Mouse (Mus musculus): ENCODE measurements around the gene Bend6.

The Bend6 gene

DNA sequence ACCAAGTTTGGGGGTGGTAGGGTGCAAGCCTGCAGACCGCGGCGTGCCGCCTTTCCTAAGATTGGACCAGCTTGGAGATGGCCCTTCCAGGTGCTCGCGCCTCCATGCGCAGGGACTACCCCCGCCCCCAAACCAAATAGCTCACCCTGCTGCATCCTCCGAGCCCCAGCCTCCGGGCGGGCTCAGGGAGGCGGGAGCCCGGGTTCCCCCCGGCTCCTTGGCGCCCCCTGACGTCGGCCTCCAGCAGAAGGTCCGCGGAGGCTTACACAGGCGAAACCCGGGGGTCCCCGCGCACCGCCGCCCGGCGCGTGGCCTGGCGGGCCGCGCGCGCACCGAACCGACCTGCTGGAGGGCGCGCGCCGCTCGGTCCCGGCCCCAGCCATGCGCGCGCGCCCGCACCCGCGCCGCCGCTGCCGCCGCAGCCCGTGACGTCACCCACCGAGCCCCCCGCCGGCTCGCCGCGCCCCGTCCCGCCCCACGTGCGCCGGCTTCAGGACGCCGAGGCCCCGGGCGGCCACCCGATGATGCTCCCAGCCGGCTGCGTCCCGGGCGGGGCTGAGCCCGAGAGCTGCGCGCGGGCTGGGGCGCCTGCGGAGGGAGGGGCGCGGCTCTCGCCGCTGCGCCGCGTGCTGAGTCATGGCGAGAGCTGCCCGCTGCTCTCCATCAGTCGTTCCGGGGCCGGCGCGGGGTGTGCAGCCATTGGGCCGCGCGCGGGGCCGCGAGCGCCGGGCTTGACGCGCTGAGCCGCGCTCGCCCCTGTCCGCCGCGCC, at the start of gene Bend6:
TSS of gene Bend6 (minus strand) at position 396 of the 770 bp plus-strand sequence.
- DNase-seq (ENCODE audit: low spot score in 2 of 2), result peak; percentile 58 to 67

DNA sequence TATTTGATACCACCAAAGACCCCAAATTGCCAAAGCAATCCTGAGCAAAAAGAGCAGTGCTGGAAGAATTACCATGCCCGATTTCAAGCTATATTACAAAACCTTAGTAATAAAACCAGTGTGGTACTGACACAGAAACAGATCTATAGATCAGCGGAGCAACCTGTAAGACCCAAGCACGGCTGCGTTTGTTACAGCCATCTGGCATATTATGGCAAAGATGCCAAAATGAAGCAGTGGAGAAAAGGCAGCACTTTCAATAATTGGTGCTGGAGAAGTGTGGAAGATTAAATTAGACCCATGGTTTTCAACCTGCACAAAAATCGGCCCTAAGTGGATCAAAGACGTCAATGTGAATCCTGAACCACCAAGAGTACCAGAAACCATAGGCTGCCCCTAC, 48.0 kb upstream of the Bend6 start:
- no peak for DNase-seq (ENCODE audit: low spot score in 2 of 2)

DNA sequence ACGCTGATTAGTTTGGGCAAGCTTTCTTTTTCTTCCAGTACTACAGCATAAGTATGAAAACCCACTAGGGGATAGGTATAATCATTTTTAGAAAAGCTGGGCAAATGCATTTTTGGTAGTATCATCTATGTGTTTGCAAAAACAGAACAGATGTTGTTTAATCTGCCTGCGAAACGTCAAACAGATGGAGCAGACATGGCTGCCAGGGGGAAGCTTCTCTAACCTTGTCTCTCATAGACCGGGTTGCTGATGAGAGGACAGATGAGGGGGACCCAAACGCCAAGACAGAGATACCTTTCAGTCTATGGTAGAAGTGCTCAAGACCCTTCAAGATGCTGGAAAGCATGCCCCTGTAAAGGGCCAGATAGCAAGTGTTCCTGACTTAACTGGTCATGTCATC, 40.9 kb upstream of the Bend6 start:
- no peak for DNase-seq (ENCODE audit: low spot score in 2 of 2)

DNA sequence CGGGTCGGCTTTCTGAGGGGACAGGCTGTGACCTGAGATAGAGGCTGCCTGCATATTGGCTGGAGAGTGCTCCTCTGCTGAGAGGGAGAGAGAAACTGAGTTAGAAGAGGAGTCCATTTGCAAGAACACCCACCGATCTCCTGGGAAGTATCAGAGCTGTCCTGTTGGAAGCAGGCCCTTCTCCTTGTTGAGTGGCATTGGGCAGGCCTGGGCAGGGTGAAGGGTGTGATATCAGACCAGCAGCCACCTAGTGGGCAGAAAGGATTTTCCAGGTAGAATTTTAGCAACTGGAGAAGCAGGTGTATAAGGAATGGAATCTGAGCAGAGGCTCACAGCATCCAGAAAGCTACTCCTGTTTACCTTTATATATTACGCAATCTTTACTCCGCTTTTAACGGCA, 40.2 kb upstream of the Bend6 start:
- DNase-seq (ENCODE audit: low spot score in 2 of 2), result no peak

DNA sequence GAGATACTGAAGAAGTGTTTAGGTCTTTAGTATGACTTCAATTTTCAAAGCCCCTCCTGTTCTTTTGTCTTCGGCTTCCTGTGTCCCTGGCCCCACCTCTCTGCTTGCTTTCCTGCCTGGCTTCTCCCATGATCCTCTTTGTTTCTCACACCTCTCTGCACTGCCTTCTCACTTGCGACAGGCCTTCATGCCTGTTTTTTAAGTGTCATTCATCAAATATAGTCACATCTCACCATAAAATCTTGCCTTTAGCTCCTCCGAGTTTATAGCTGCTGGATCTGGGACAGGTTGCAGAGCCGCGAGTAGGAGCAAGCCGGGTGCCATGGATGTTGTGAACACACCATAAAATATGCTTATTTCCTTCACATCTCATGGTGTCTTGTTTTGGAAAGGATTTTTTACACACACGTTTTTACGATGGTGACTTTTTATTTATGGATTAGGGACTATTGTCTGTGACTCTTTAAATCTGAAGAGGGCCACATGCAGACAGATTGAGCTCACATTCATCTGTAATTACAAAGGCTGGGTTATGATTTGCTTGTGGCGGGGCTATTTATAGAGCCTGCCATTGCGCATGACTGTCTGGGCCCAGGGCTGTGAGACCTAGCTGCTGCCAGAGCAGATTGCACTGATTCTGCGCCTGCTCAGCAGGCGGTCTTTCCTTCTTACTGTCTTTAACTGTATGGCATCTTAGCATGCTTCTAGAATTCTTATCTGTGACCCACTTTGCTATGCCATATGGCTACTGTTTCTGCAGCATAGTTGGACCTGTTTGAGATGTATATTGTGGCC, 39.2 kb upstream of the Bend6 start:
- DNase-seq (ENCODE audit: low spot score in 2 of 2), result peak; percentile 55 to 76

DNA sequence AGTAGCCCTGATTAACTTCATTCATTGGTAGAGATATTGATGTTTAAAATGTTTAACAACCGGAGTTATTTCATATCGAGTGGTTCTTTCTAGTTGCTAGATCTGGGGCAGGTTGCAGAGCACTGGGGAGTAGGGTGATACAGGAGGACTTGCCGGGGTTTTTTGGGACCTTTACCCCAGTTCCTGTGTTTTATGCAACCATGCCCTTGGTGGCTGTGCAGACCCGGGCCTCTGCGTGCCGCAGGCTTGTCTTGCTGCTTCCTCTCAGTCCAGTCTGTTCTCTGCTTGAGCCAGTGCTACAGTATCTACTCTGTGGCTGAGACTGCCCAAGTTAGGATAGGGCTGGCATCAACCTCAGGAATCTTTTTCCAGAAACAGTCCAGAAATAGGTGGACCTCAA, 38.1 kb upstream of the Bend6 start:
- DNase-seq (ENCODE audit: low spot score in 2 of 2), result no peak

DNA sequence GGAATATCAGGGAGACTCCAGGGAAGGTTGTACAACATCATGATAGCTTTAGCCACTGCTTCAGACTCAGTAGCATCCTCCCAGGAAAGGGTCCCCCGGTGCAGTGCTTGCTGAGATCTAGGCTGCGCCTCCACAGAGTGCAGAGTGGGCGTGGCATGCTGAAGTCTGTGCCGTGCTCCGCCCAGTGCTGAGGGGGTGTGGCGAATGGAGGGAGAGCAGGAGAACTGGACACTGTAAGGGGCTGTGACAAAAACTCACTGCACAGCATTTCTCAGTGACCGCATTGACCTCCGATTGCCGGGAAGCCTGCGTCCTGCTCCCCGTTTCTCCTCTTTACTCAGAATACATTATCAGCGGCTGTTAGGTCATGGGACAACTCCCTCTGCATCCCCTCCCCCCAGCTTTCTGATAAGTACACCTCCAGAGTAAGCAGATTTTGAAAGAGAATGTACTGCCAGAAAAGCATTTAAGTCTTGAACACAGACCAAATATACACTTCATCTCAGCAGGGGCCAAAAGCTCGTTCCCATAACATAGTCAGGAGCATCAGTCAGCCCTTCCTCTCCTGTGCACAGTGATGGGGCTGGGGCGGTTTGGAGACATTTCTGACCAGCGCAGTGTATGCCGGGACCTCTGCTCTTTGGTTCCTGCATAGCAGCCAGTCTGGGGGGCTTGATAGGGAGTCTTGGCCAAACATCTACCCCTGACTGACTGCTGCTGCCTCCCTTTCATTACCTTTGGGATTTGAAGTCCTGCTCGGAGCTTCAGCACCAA, 37.5 kb upstream of the Bend6 start:
- DNase-seq (ENCODE audit: low spot score in 2 of 2), result no peak

DNA sequence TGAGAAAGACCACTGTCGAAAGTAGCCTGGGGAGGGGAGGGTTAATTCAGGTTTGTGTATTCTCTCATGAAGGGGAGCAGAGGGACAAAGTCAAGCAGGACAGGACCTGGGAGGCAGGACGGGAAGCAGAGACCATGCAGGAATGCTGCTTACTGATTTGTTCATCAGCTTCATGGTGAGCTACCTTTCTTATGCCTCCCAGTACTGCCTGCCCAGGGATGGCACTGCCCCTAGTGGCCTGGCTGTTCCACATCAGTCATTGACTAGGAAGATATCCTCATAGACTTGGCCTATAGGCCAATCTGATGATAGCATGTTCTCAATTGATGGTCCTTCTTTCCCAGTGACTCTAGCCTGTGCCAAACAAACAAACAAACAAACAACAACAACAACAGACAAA, 36.3 kb upstream of the Bend6 start:
- DNase-seq (ENCODE audit: low spot score in 2 of 2), result no peak

DNA sequence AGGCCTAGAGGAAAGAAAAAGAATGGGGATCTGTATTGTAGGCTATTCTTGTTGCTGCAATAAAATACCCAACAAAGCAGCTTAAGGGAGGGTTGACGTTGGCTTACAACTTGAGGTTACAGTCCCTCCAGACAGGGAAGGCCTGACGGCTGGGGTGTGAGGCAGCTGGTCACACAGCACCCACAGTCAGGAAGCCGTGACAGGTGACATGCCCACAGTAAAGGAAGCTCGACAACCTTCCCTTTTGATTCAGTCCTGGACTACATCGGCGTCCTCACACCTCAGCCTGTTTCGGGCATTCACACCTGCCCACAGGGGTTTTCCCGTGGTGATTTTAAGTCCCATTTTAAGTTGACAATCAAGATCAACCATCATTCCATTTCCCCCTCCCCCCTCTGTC, 35.0 kb upstream of the Bend6 start:
- no peak for DNase-seq (ENCODE audit: low spot score in 2 of 2)

DNA sequence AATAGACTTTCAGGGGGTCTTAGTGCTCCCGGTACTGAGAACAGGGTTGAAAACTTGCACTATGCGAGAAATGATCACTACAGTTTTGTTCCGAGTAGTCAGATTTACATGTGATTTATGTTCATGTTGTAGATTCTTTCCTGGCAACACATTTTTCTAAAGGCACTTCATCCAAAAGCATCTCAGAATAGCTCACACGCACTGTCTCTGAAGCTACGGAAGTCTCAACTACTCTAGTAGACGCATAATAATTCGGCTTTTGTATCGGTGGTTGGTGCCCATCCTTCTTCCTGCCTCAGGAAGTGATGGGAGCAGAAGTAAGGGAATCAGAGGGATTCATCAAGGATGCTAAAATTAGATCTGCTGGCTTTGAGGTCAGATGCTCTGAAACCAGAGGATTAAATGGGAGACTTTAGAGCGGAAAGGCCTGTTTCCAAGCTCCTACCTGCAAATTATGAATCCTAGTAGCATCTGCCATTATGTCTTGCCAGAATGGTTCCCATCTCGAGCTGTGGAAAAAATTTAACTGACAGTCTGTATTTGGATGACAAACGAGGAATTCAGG, 32.8 kb upstream of the Bend6 start:
- no peak for DNase-seq (ENCODE audit: low spot score in 2 of 2)

DNA sequence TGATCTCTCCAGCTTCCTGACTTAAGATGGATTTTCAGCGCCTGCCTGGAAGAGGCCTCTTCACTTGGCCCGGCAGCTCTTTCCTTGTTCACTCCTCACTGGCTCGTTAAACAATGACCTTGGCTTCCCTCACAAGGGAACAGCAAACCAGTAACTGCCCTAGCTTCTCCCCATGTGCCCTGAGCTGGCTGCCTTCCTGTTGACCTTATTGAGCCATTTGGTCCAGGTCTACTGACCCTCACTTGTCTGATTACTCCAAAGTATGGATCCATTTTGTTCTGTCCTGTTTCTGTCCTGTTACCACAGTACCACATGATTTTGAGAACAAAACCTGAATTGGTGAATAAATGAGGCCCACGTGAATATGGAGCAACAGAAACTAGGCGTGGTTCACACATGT, 32.2 kb upstream of the Bend6 start:
- no peak for DNase-seq (ENCODE audit: low spot score in 2 of 2)

DNA sequence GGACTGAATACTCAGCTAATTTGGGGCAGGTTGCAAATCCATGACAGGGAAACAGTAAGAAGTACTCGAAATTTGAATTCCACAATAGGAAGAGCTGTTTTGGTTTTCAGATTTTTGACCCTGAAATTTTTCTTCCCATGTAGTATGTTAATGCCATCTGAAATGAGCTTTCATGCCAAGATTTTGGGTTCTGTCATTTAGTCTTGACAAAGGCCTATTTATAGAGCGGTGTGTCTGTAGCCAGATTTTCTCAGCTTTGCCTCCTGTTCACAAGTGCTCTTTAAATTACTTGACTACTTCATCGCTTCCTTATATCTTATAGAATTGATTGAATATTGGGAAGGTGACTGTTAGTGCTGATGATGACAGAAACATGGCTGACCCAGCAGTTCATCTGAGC, 28.3 kb upstream of the Bend6 start:
- DNase-seq (ENCODE audit: low spot score in 2 of 2), result no peak

DNA sequence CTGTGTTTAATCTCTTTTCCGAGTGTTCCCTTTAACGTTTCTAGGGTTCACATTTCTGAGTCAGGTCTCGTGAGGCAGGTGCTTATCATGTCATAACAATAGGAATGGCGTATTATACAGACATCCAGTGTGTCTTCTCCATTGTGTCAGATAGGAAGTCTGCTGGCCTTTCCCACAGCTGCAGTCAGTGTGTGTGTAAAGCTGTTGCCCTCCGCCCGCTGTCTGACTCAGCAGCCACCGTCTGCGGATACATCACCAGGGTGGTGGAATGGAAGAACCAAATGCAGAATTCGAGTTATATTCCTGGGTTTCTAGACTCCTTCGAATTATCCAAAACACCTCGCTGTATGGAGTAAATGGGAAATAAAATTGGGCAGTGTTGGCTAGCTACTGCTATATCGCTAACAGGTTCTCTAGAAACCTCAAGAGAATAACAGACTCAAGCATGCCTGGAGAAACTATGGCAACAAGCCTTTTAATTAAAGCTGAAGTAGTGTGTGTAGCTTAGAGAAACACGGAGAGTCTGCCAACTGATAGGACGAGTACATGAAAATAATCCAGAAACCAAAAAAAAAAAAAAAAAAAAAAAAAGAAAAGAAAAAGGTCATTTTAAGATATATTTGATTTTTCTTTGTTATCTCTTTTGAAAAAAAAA, 25.4 kb upstream of the Bend6 start:
- no peak for DNase-seq (ENCODE audit: low spot score in 2 of 2)

DNA sequence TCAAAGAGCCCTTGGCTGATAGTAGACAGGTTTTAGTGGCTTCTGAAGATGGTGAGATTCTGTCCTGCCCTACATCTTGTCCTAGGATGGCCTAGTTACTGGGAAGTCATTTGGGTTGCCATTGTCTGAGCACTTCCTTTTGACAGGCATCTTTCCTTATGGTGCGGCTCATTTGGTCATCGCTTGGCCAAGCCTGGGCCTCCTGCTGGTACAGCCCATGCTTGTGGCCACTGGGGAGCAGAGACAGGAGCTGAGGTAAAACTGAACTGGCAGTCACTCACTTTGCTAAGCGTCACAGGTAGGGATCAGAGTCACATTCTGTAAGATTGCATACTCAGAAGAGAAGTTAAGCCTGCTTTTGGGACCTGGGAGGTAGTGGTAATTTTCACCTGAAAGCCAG, 24.6 kb upstream of the Bend6 start:
- DNase-seq (ENCODE audit: low spot score in 2 of 2), result no peak

DNA sequence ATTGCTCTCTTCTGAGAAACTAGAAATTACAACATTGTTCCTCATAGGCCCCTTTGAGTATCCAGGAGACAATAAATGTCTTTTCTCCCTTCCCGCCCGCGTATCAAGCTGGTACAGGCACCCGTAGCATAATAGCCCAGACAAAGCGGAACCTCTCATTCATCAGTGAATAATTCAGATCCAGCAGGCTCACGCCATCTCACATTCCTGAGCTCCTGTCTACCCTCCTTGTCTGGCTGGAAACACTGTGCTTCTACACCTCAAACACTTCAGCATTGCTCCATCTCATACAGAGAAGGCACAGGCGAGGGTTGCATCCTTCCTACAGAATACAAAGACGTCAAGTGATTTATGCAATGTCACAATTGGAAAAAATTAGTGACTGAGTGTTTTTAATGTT, 24.2 kb upstream of the Bend6 start:
- DNase-seq (ENCODE audit: low spot score in 2 of 2), result no peak

DNA sequence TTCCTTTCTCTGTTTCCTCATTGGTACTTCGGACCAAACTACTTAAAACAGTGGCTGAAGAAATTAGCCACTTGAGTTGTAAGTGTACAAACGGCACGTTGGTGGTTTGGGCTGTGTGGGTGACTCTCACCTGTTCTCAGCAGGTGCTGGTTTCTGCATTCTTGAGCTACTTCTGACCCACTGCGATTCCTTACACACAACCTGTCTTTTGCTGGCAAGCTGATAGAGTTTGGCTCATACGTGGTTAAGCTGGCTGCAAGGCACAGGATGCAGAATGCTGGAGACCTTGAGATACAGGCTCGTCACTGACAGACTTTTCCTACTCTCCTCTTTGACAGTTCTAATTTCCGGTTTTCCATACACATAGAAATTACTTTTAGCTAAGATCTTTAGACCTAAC, 19.9 kb upstream of the Bend6 start:
- DNase-seq (ENCODE audit: low spot score in 2 of 2), result no peak

DNA sequence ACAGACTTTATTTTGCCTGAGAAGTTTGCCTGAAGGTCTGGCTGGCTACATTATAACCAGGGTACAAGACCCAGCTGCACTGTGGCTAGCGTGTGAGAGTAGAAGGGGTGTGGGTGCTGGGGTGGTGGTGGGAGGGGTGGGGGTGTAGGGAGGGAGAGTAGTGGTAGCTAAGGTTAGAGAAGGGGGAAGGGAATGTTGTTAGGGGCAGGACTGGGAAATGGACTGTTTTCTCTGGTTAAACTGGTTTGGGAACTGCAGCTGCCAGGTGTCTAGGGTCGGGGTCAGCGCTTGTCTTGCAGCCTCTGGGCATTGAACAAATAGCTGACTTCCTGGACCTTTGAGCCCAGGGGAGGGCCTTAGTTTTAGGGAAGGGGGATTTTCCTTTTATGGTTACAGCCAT, 17.7 kb upstream of the Bend6 start:
- no peak for DNase-seq (ENCODE audit: low spot score in 2 of 2)

DNA sequence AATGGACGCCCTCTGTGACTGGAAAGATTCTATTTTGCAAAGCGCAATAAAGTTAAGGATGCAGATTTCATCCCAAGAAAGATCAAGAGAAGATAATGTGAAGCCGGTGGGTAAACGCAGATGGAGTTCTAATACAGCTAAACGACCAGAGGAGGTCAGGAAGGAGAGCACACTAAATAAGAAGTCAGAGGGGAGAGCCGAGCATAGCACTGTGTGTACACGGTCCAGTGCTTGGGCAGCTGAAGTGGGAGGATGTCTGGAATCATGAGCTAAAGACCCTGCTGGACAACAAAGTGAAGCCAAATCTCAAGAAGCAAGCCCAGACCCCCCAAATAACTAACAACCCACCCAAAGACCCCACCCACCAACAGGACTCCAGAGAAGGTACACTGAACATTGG, 15.4 kb upstream of the Bend6 start:
- no peak for DNase-seq (ENCODE audit: low spot score in 2 of 2)

DNA sequence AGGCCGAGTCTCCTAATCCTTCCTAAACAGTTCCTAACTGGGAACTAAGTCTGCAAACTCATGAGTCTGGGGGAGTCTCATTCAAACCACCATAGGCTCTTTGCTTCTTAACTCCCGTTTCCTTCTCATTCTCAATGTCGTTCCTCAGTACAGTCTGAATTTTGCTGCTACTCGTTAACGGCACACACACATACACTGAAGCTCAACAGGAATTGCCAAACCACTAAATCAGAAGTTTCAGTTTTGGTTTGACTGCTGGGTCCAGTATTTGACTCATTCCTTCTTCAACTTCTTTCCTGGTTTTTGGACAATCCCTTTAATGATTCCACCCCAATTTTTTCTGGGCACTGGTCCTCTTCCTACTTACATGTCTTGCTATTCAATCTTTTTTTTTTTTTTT, 8.9 kb upstream of the Bend6 start:
- DNase-seq (ENCODE audit: low spot score in 2 of 2), result no peak

DNA sequence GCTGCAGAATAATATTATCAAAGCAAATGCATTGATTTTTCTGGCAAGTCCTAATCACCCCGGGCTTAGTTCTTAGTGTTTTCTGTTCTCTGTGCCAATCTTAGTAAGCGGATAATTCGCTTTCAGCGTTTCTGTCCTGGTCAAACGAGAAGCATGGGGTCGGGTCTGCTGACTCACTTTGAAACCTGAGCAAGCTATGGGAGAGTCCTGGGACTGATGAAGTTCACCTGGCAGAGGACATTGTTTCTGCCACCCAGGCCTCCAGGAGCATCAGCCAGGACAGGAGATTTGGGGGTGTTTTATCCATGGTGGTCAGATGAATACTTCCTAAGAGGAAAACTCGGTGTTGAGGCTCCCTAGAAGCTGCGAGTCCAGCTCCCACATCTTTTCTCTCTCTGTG, 4.0 kb upstream of the Bend6 start:
- DNase-seq (ENCODE audit: low spot score in 2 of 2), result no peak

DNA sequence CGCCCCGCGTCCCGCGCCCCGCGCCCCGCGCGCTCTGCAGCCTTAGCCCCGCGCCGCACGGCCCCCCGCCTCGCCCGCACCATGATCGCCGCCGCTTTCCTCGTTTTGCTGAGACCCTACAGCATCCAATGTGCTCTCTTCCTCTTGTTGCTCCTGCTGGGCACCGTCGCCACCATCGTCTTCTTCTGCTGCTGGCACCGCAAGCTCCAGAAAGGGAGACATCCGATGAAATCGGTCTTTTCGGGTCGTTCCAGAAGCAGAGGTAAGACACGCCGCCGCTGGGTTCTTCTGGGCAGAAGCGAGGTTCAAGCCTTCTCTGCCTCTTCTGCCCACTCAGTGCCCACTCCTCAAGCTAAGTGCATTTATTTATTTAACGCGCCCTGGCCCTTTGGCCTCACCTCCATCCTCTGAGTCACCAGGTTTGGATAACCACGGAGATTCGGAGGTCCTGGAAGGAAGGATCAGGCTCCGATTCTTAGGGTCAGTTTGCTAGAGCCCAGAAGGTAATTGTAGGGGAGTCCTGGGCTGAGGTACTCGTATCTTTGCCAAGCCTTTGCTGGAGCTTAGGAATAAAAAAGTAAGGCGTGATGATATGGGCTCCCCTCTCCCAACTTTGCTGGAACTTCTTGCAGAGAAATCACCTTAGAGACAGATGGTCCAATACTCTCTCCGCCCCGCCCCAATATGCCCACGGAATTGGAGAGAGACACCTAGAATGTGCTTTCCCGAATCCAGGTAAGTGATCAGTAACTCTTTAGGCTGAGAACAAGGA, 761 bp upstream of the Bend6 start, which contains the start of gene Dst:
TSS of gene Dst (plus strand) at position 35 of the 772 bp plus-strand sequence.
- no peak for DNase-seq (ENCODE audit: low spot score in 2 of 2)

Measured in frontal cortex, postnatal 14 days (tissue).